Mouse (Mus musculus) liver, adult 2 months (tissue): ENCODE results near the gene Fam71f1. TPM values are rescaled to one million over a fixed set of nuclear protein-coding genes. Genes with fewer than 3 reads are reported as not detected.

ENCODE experiments used
- DNase-seq: peaks from one replicate; pipeline ENCODE4 v3.0.0-alpha.2; 2011; ENCODE audit warnings: low read depth, low spot score; ENCODE audit errors: extremely low read depth
- H3K27ac ChIP-seq: fragments of 200-500 bp; replicated peaks from 2 replicates; pipeline ENCODE4 v1.5.1; 2012; ENCODE audit warnings: low read depth, mild to moderate bottlenecking, control low read depth, inconsistent platforms, low read length; ENCODE audit not compliant: insufficient read depth
- H3K27me3 ChIP-seq: fragments of 200-500 bp; 2 replicates; pipeline ENCODE4 v1.6.1; 2012; ENCODE audit warnings: mild to moderate bottlenecking, moderate library complexity, low read length, inconsistent platforms; ENCODE audit not compliant: control insufficient read depth, insufficient read depth
- H3K36me3 ChIP-seq: fragments of 200-500 bp; 2 replicates; pipeline ENCODE4 v1.6.1; 2012; ENCODE audit warnings: low read length, inconsistent platforms; ENCODE audit not compliant: control insufficient read depth, insufficient read depth
- H3K4me1 ChIP-seq: fragments of 200-500 bp; 2 replicates; pipeline ENCODE4 v1.6.1; 2011; ENCODE audit warnings: low read length; ENCODE audit not compliant: control insufficient read depth, insufficient read depth
- H3K4me3 ChIP-seq: fragments of 200-500 bp; 2 replicates; pipeline ENCODE4 v1.5.1; 2011; ENCODE audit warnings: low read depth, mild to moderate bottlenecking, control low read depth, low read length, moderate library complexity; ENCODE audit not compliant: insufficient read depth
- H3K79me2 ChIP-seq: fragments of 200-500 bp; 2 replicates; pipeline ENCODE4 v1.6.1; 2012; ENCODE audit warnings: inconsistent platforms, mild to moderate bottlenecking, low read length, moderate library complexity; ENCODE audit not compliant: control insufficient read depth, insufficient read depth
- H3K9ac ChIP-seq: fragments of 200-500 bp; 2 replicates; pipeline ENCODE4 v1.6.1; 2012; ENCODE audit warnings: low read depth, mild to moderate bottlenecking, control low read depth, inconsistent platforms, low read length
- CTCF ChIP-seq: fragments of 200-500 bp; IDR thresholded peaks from 2 replicates; pipeline ENCODE4 v1.5.1; 2011; ENCODE audit warnings: low read depth, low read length, control low read depth
- POLR2A ChIP-seq: fragments of 200-500 bp; IDR thresholded peaks from 2 replicates; pipeline ENCODE4 v1.6.1; 2011; ENCODE audit warnings: low read length, control low read depth; ENCODE audit not compliant: insufficient read depth; ENCODE audit errors: extremely low read depth
- WGBS: fragments of 180-500 bp; shearing (Covaris S2); methylation state at CpG from one replicate; pipeline ENCODE4 v1.1.7; 2018; 5-methylcytosine and 5-hydroxymethylcytosine counted together
- polyA plus RNA-seq: library from polyadenylated mRNA; depleted of rRNA; stranded (reverse); fragments of >200 nt; gene quantifications from 2 replicates; pipeline ENCODE4 v1.2.3, GENCODE M21; 2012; rRNA removed
- total RNA-seq: library from RNA; depleted of rRNA; stranded (reverse); fragments of >200 nt; gene quantifications from 2 replicates; pipeline ENCODE4 v1.2.3, GENCODE M21; 2014; rRNA removed

Gene Fam71f1
- total RNA-seq (not detected in 2 replicates), polyA plus RNA-seq (not detected in 2 replicates)

GRCm38 (mm10) chr6:29318879-29319278 is at the start of gene Fam71f1:
Fam71f1 (plus strand) TSS chr6:29319140.
- Histone ChIP-seq H3K4me3 (no peak within 1 kb of the TSS), H3K79me2 (no peaks in the 10 kb centered on the region), H3K9ac (no peak within 1 kb of the TSS), H3K27me3 (no peaks in the 10 kb centered on the region), H3K27ac (no peak within 1 kb of the TSS), H3K4me1 (no peaks in the 10 kb centered on the region), H3K36me3 (no peaks in the 10 kb centered on the region)
- TF ChIP-seq CTCF: no peak
- no peak for TF ChIP-seq POLR2A
- WGBS: 42% methylated on average over 3 of the region's 5 CpGs
- no peak for DNase-seq

- Histone ChIP-seq H3K27me3 (no peaks in the 10 kb centered on the region), H3K27ac (0 out of 2 replicates have a peak overlapping the region, but pooled peaks have one; percentile 5), H3K9ac (peak overlapping the region; percentile 37; the same call in 1 of the 2 replicates), H3K4me3 (no peak overlapping the region), H3K36me3 (no peaks in the 10 kb centered on the region), H3K79me2 (no peaks in the 10 kb centered on the region; the same call in 1 of the 2 replicates), H3K4me1 (peaks cover 10% of the 10 kb centered on the region)
- DNase-seq: peak; percentile 50
- TF ChIP-seq CTCF (no peak), POLR2A (no peak)
- 1% methylated on average over 8 of the region's 8 CpGs for WGBS
Measured at GRCm38 (mm10) chr6:29270961-29271360, 48.0 kb upstream of the Fam71f1 start.

DNA sequence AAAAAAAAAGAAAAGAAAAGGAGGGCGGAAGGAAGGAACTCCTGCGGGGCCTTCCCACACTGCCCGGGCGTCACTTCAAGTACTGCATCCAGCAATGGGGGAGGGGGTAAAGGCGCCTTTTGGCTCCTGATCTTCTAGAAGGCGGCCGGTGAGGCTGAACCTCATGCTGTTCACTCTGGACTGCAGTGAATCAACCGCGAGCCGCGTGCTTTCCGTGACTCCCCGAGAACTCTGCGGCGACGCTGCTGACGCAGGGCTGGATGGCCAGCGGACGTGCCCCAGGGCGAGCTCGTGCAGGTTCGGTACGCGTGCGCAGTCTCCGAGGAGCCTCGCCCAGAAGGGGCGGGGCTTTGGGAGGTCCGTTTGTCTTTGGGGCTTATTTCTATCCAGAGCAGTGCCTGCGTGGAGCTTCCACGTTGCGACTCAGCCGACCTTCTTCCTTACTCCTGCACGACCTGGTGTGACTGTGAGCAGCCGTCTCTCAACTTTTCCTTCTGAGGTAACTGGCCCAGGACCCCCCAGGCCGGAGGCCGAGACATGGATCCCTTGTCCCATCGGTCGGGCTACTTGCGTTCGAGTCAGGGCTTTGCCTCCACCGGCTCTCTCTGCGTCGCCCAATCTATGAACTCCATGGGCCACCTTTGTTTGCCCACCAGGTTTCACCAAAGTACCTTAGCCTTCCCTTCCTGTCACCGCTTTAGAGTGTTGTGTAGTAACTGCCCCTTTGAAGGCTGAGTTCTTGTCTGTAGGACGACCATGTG is 46.4 kb upstream of the Fam71f1 start, which contains the start of gene Hilpda:
Gene Hilpda (plus strand): TSS at position 177 of the 761 bp plus-strand sequence.
- Histone ChIP-seq H3K4me1 (peaks cover 7% of the 10 kb centered on the region), H3K36me3 (no peaks in the 10 kb centered on the region), H3K27ac (peak within 1 kb of the TSS; percentile 77), H3K9ac (peak within 1 kb of the TSS; percentile 84), H3K4me3 (peak within 1 kb of the TSS; percentile 91), H3K79me2 (no peaks in the 10 kb centered on the region; the same call in 1 of the 2 replicates), H3K27me3 (no peaks in the 10 kb centered on the region)
- WGBS: under 1% methylated on average over 46 of the region's 46 CpGs
- no peak for TF ChIP-seq CTCF
- TF ChIP-seq POLR2A: peak; percentile 73
- DNase-seq: peak; percentile 89

GRCm38 (mm10) chr6:29276746-29277145 is 42.2 kb upstream of the Fam71f1 start:
- TF ChIP-seq POLR2A (no peak), CTCF (no peak)
- Histone ChIP-seq H3K79me2 (no peaks in the 10 kb centered on the region; the same call in 1 of the 2 replicates), H3K27me3 (no peaks in the 10 kb centered on the region), H3K4me3 (no peak overlapping the region), H3K4me1 (peaks cover 5% of the 10 kb centered on the region; the same call in 1 of the 2 replicates), H3K9ac (no peak overlapping the region), H3K36me3 (no peaks in the 10 kb centered on the region), H3K27ac (no peak overlapping the region)
- DNase-seq: no peak
- 98% methylated on average over 5 of the region's 5 CpGs for WGBS

DNA sequence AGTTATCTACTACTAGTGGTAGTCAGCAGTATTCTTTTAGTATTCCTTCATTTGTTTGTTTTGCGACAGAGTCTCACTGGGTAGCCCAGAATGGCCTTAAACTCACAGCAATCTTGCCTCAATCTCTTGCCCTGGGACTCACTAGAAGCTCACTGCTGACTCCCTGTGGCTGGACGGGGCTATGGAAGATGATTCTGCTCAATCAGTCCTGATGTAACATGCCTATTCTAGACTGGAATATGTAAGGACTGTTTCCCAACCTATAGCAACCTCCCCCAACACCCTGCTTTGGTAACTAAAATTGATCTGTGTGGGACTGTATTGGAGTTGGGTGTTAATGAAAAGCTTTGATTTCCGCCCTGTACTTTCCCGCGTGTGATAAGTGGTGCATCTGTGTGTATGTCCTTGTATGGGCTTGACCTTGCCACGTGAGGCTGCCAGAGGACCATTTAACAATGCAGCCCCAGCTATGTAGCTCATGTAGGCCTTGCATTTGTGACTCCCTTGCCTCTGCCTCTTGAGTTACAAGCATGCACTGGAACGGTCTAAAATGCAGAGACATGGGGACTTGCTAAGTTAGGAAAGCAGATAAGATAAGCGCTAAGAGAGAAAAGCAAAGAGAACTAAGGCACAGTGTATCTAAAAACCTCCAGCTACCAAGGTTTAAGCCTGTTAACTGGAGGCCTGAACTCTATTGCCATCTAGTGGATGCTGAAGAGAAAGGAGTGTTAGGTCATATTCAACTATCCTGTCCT is 40.2 kb upstream of the Fam71f1 start:
- Histone ChIP-seq H3K27me3 (no peaks in the 10 kb centered on the region), H3K36me3 (no peaks in the 10 kb centered on the region), H3K27ac (no peak overlapping the region), H3K4me3 (no peak overlapping the region), H3K9ac (no peak overlapping the region; the same call in 1 of the 2 replicates), H3K4me1 (peaks cover 3% of the 10 kb centered on the region; the same call in 1 of the 2 replicates), H3K79me2 (no peaks in the 10 kb centered on the region; the same call in 1 of the 2 replicates)
- TF ChIP-seq CTCF: peak; percentile 67
- TF ChIP-seq POLR2A: no peak
- peak; percentile 62 for DNase-seq
- WGBS: 9% methylated on average over 8 of the region's 8 CpGs
